Mouse (Mus musculus) cerebellum, adult 9-10 months (tissue): ENCODE measurements around the gene Mymx.

Experiments
- DNase-seq: peaks from one replicate; pipeline ENCODE4 v3.0.0; 2022

Mymx gene

DNA sequence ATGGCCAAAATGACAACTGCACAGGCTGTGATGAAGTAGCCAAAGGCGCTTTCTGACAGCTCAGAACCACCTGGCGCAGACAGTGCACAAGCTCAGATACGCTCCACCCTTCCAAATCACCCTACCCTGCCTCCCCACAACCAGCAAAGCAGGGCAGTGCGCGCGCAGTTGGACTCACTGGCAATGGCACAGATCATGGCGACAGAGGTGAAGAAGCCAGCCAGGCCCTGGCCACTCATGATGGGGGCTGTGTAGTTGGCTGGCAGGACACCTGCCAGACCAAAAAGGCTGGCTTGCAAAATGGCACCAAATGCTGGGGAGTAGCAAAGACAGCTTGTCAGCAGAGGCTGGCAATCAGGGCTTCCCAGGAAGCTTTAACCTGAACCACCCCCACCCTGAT is 12.7 kb downstream of the Mymx start:
- peak; percentile 61 for DNase-seq

DNA sequence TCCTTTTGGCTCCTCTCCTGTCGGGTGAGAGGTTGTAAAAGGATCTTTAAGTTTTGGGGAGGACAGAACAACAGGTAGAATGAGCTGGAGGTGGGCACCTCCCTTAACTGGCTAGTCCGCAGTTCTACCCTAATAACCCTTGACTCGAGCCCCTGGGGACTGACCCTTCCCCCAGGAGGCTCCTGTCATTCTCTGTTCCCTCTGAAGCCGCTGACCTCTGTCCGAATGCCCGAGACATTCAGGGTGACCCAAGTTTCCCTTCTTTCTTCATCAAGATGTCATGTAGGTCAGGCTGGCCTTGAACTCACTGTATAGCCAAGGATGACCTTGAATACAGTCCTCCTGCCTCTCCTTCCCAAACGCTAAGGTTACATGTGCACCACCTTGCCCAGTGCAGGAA is 13.5 kb downstream of the Mymx start:
- DNase-seq: peak; percentile 33

DNA sequence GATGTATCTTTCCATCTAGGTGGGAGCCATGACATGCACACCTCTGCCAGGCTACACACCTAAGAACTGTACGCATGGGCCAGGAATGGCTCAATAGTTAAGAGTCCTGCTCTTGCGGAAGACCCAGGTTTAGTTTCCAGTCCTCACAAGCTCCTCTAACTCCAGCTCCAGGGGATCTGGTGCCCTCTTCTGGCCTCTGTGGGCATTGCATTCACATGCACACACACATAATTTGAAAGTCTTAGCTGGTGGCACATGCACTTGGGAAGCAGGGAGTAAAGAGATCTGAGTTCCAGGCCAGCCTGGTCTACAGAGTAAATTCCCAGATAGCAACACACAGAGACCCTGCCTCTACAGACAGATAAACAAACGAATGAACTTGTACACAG is 15.5 kb downstream of the Mymx start:
- DNase-seq: peak; percentile 29

DNA sequence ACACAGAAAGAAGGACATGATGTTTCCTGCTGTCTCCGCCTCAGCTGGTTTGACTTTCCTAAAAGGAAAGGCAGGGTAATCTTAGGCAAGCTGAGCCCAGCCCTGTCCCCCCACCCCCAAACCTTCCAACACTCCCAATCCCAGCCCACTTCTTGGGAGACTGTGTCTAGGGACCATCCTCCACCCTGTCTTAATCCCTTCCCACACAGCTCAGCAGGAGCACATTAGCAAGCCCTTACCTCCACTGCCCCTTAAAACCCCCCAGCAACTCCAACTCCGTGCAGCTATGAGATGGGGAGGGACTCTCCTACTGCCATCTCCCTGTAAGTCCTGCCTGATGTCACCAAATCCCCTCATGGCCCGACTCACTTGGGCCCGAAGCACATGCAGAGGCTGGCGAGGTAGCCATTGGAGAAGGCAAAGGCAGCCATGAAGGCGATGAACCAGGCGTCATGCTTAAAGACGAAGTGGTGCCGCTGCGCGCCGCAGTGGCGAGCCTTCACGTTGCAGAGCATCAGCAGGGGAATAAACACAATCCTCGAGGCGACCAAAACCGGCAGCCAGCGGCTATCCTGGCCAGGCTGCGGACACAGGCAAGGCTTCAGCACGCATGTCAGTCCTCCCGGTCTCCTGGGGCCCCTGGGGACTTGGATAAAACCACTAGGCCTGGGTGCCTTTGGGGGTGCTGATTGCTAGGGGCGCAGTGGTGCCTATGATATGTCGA is 16.0 kb downstream of the Mymx start:
- DNase-seq: peak; percentile 34

DNA sequence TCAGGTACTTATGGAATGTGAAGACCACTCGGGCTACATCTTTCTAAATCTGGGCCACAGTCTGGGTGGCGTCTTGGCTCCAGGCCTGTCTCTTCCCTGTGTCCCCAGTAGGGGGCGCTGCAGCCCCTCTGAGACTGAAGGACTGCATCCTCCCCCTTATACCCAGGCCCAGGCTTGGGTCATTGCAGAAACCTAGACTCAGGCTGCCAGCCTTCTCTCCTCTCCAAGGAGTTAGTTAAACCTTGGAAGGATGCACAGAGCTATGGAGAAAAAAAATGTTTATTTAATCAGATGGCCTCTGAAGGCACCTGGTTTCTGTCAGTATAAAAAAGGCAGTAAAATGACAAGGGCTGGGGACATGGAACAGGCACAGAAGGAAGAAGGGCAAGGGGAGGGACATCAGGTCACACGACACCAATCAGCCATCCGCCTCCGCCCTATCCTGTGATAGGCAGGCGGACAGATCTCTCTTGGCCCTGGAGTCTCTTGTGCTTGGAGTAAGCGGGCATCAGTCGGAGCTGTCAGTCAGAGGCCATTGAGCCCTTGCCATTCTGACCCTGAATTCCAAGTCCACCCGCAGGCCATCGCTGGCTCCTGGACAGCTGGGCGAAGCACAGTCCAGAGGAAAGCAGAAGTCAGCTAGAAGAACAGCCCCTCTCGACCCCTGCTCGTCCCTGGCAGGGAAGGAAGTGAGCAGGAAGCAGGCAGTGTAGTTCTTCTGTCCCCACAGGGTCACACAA is 16.8 kb downstream of the Mymx start:
- peak; percentile 86 for DNase-seq

DNA sequence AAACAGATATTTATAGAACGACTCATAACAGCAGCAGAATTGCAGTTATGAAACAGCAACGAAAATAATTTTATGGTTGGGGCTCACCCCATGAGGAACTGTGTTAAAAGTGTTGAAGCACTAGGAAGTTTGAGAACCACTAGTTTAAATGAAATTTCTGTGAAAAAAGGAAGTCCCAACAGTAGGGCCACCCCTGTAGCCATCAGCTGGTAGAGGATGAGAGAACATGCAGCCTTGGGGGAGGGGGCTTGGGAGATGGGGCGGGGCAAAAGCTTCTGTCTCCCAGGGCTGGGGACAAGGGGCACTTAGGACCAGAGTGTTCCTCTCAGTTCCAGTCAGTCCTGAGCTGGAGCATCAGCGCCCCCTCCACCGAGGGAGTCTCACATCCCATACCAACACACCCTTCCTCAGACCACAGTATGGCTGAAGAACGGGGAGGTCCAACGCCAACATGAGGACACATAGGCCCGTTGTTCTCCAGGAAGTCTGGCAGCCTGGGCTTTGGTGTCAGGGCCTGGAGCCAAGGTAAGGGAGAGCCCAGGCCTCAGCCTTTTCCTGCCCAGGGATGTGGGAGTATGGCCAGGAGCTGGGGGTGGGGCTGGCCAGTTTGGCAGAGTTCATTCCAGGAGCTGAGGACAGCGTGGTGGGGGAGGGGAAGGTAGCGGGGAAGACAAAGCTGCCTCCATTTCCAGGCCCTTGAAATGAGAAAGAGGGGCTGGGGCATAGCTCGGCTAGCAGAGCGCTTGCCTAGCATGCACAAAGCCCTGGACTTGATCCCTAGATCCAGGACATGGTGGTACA is 17.6 kb downstream of the Mymx start:
- peak; percentile 80 for DNase-seq

DNA sequence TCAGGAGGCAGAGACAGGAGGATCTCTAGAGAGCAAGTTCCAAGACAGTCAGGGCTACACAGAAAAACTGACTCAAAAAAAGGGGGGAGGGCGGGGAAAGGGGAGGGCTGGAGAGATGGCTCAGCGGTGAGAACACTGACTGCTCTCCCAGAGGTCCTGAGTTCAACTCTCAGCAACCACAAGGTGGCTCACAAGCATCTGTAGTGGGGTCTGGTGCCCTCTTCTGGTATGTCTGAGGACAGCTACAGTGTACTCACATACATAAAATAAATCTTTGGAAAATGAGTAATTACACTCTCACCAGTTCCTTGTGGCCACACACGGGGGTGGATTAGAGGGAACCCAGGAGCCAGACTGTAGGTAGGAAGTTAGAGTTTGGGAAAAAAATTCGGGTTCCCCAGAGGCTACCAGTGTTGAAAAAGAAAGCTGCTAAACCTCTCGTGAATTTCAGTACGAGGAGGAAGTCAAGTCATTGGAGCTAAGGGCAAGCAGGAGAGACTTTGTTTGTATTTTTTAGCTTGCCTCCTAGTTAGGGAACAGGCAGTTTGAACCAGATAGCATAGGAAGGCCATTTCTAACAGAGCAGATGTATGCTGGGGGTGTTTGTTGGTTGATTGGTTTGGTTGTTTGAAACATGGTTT is 19.1 kb downstream of the Mymx start:
- DNase-seq: no peak

DNA sequence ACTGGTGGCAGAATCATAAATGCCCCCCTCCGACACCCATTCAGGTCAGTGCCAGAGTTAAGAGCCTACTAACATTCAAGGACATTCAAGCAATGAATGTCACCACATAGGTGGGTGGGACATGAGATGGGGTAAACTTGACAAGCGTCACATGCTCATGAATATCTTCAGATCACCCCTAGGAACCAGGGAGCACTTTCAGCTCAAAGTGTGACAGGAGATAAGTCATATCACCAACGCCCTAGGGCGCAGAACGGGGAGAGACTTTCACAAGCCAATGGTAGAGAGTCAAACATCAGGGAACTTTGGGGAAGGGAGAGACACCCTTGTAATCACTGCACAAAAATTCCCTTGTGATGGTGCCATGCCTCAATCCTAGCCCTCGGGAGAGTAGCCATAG is 19.7 kb downstream of the Mymx start:
- DNase-seq: no peak

DNA sequence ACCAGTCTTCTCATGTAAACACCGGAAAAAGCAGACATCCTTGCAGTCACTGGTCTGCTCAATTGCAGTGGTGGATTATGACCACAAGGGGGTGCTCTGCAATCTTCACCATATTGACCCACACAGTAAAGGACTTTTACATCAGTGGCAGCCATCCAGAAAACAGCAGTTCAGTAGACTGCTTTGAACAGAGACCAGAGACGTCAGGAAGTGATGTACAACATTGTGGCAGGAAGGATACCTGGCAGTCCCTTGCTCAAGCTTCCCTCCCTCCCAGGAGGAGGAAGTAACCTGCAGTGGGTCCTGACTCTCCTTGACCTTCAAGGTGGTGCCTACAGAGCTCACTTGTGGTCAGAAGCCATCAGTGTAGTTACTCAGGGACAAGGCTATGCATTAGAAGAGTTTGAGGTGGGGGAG is 20.3 kb downstream of the Mymx start:
- DNase-seq: peak; percentile 86

DNA sequence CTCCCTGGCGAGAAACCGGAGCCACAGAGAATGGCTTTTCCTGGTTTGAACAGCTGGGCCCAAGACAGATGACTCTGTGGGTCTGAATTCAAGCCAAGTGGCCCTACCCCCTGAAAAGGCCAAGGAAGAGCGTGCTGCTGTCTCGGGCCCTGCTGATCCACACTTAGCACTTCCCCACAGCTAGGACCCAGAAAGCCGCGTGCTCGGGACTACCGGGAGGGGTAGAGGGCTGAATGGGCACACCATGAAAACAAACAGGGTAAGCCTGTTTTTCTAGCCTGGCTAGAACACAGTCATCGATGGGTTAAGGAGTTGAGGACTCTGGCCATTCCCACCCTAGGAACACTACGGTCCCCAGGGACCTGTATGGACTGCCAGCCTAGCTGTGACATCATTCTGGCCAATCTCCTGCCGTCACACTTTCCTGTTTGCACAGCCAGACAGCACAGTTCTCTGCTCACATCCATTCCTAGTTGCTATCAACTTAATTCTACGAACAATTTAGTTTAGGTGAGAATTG is 20.9 kb downstream of the Mymx start:
- no peak for DNase-seq

DNA sequence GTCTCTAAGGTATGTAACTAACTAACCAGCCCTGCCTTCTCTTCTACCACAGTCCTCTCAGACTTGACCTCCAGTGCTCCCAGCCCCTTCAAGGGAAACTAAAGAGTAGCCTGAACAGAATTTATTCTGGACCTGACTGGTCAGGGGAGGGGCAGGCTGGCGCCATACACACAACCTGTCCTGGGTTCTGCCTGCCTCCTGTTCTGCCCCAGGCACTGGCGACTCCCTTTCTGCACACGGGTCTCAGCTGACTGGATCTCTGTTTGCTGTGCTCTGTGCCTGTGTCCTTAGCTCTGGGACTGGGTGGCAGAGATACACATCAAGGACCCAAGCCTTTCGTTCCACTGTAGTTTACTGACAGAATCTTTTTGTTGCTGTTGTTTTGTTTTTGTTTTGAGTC is 22.3 kb downstream of the Mymx start:
- no peak for DNase-seq

DNA sequence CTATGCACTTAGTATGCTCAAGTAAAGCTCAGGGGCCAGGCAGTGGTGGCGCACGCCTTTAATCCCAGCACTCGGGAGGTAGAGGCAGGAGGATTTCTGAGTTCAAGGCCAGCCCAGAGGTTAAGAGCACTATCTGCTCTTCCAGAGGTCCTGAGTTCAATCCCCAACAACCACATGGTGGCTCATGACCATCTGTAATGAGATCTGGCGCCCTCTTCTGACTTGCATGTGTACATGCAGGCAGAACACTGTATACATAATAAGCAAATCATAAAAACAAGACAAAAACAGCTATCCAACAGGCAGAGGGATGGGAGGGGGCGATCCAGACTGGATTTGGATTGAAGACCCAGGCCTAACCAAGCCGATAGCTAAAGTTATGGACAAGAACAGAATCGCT is 23.1 kb downstream of the Mymx start:
- no peak for DNase-seq

DNA sequence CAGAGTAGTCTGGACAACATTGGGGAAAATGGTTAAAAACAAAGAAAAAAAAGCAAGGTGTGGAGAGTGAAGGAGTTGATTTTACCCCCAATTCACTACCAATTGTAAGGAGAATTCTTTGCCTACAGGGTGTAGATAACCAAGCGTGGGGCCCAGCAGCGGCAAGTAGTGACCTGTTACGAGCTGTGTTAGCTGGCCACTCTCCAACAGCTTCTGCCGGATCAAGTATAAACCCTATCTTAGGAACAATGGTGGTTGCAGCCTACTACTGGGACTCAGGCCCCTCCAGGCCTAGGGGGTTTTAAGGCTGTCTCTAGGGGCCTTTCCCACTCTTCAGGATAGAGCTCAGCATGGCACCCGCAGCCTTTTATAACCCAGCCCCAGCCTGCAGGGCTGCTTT is 23.7 kb downstream of the Mymx start:
- no peak for DNase-seq

DNA sequence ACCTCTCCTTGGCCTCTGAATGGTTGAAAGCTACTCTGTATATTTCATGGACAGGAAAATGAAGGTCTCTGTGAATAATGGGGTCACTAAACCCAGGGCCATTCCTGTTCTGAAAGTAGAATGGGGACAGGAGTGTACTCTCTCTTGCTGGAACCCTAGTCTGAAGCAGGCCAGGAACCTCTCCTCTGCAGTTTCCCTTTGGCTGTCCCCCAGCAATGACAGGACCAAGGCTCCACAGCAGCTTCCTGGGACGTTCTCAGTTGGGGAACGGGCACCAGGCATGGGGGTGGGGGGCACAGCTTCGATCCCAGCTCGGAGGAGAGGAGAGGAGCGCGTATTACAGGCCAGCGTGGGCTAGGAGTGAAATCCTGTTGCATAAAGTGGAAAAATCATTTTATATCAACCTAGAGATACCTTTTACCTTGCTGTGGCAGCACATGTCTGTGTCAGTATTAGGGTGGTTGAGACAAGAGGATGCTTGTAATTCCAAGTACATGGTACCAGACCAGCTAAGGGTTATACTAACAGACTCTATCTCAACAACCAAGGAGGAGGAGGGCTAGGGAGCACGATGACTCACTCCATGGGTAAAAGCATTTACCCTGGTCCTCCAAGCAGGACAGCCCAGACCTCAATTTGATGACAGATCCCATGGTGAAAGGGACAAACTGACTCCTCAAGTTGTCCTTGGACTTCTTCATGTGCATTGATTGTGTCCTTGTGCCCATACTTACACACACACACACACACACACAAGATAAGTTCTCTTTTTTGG is 26.6 kb downstream of the Mymx start:
- DNase-seq: peak; percentile 63

DNA sequence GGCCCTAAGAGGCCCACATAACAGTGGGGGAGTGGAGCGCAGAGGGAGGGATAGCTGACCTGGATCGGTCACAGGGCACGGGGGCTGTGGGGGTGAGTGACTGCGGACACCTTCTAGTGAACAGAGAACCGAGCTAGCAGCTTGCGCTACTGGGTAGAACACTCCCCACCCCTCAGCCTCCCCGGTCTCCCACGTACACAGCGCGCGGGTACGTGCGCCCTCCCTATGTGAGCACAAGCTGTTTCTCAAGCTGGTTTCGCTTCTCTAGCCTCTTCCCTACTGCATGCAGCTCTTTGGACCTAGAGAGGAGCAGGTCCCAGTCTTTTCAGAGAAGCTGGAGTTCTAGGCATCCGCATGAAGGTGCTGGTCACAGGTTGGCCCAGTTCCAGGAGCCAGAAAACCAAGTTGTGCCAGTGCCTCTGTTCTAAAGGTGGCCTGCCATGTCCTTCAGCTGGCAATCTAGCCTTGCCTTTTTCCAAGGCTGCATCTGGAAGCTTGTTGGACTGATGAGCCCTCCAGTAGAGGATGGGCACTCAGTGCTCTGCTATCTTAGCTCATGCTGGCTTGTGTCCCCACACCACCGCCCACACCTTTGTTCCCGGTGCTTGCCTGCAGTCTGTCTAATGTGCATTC is 27.7 kb downstream of the Mymx start:
- peak; percentile 91 for DNase-seq

DNA sequence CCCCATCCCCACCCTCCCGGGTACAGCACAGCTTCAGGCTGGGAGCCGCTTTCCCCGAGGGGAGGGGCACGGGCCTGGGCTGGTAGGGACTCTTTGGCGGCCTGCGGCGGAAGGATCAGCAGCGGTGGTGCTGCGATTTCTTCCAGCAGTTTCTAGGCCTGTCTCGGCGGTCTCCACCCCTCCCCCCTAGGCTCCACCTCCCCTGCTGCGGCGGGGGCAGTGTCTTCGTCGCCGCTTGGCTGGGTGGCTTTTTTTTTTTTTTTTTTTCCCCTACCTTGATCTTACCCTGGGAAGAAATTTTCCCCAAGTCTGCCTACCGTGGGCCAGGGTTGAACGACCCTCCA is 28.1 kb downstream of the Mymx start:
- DNase-seq: peak; percentile 97

DNA sequence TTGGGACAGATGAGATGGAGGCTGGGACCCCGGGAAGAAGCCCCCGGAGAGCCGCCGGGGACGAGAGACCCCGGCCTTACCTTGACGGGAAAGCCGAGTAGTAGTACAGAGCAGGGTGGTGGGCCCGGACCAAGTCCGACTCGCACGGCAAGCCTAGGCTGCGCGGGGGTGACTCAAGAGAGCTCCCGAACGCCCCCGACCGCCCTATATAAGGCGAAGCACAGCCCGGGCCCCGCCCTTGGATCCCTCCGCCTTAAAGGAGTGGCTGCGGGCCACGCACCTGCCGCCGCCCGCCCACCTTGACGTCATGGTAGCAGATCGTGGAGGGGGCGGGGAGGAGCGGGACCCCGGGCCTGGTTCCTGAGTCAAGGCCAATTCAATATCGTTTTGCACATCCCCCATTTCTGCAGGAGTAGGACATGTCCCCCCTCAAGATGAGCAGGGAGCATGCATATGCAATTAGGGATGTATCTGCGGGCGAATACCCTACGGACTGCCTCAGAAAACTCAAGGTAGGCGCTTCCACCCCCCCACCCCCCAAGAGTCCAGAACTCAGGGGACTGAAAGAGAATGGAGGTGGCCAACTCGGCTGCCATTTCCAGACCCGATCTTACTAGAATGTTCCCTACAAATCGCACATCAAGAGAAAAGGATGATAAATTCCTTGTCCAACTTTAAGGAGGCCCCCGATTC is 28.7 kb downstream of the Mymx start, which contains the start of gene Hsp90ab1:
TSS of gene Hsp90ab1 (minus strand) at position 185 of the 693 bp plus-strand sequence.
- peak; percentile 99 for DNase-seq

DNA sequence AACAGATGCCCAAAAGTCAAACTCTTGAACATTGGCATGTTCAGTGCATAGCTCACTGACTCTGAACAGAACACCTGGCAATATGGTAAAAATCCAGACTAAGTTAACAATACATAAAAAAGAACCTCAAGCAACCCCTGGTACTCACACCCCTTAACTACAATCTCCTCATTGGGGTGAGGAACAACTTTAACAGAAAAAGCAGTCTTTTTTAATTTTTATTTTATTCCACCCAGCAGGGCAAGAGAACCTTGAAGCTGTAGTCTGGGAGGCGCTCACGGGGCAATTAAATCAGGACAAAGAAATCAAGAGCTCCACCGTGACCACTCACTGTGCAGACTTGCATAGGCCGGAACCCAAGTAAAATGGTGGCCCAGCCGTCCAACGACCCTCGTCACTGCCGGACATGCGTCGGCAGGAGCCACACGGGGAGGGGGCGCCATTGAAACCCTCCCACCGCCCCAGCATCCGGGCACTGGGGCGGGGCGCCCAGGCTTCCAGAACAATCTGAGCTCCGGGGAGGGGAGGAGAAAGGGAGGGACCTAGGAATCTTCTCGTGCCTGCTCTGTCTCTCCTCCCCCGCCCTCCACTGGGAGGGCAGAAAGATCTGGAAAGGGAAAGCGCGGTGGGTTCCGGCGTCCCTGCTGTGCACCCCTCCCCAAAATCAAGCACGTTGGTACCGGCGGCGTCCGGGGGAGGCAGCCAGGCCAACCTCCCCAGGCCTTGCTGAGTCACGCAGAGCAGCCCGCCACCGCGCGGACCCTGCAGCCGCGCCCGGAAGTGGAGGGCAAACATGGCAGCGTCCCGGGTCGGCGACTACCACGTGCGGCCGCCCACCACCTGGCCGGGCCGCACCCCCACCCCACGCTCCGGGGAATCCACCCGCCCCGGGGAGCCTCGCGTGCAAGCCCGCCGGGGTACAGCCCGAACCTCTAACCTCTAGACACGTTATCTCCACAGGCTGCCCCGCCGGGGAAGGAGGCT is 29.5 kb downstream of the Mymx start:
- peak; percentile 79 for DNase-seq

DNA sequence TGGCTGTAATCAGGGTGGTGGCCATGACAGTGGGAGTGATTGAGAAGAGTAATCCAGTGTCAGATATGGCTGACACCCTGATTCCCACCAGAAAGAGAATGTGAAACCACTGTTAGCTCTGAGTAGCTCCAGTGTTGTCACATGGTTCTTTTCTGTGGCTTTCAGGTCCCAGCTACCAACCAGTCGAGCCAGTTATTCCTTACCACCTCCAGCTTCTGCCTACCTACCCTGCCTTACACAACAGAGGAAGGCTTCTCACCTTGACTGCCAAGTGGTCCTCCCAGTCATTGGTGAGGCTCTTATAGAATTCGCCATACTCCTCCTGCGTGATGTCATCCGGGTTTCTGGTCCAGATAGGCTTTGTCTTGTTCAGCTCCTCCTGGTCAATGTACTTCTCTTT is 31.9 kb downstream of the Mymx start:
- DNase-seq: no peak

DNA sequence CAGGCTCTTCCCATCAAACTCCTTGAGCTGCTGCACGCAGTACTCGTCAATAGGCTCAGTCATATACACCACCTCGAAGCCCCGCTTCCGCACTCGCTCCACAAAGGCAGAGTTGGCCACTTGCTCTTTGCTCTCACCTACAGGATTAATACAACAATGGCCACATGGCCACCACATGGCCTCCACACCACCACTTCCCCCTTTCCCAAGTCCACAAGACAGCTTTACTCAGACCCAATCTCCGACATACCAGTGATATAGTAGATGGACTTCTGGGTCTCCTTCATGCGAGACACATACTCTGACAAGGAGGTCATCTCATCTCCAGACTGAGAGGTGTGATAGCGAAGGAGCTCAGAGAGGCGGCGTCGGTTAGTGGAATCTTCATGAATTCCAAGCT is 32.9 kb downstream of the Mymx start:
- DNase-seq: no peak
